Mouse (Mus musculus): Measurements from ENCODE around the gene Ric1.

DNA sequence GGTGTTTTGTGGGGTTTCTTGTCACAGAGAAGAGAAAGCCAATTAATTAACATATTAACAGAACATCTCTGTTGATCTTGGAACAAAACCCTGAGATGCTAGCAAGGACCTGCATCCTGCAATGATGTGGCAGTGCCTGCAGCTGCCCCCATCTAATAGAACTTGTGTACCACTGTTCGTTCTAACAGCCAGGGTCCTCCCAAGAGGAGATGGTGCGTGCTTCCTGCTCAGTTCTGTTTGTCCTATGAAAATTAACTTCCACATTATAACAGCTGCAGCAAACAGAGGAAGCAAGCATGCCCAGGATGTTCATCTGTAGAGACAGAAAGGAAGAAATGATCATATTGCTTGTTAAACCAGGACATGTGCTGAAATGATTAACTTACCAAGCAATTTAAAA lies 37.5 kb upstream of the Ric1 start:
- no peak for TF ChIP-seq POLR2A (IDR thresholded peaks at IDR 0.05; ENCODE audit: borderline replicate concordance, insufficient read depth, low read length)
- TF ChIP-seq CTCF (IDR thresholded peaks at IDR 0.05; ENCODE audit: borderline replicate concordance, insufficient read depth, low read depth, low read length) = no peak

Data from cerebellum, adult 2 months (tissue).